Mouse (Mus musculus): ENCODE results near the gene Slc22a23. TPM values are rescaled to one million over a fixed set of nuclear protein-coding genes. Genes with fewer than 3 reads are reported as not detected.

Slc22a23 gene
- total RNA-seq, 2 experiments from 2014 or later = 31.9 to 33.0 TPM

GRCm38 (mm10) chr13:34272275-34273054 lies 72.5 kb downstream of the Slc22a23 start:
- DNase-seq (ENCODE audit: low spot score in 2 of 2) = no peak

- no peak for DNase-seq (ENCODE audit: low spot score in 2 of 2)
These were observed 73.3 kb downstream of the Slc22a23 start for GRCm38 (mm10) chr13:34271665-34272064.

- no peak for DNase-seq (ENCODE audit: low spot score in 2 of 2)
These were observed 73.9 kb downstream of the Slc22a23 start for GRCm38 (mm10) chr13:34270886-34271602.

GRCm38 (mm10) chr13:34269376-34269991 lies 75.5 kb downstream of the Slc22a23 start:
- no peak for DNase-seq (ENCODE audit: low spot score in 2 of 2)

GRCm38 (mm10) chr13:34266942-34267660 lies 77.9 kb downstream of the Slc22a23 start:
- DNase-seq (ENCODE audit: low spot score in 2 of 2) = no peak

GRCm38 (mm10) chr13:34266067-34266466 lies 78.9 kb downstream of the Slc22a23 start:
- DNase-seq (ENCODE audit: low spot score in 2 of 2) = no peak

GRCm38 (mm10) chr13:34265576-34265975 lies 79.4 kb downstream of the Slc22a23 start:
- DNase-seq (ENCODE audit: low spot score in 2 of 2) = no peak

- no peak for DNase-seq (ENCODE audit: low spot score in 2 of 2)
These were observed 79.9 kb downstream of the Slc22a23 start for GRCm38 (mm10) chr13:34265022-34265565.

GRCm38 (mm10) chr13:34264508-34264907 lies 80.5 kb downstream of the Slc22a23 start:
- DNase-seq (ENCODE audit: low spot score in 2 of 2) = no peak

- DNase-seq (ENCODE audit: low spot score in 2 of 2) = no peak
These were observed 86.2 kb downstream of the Slc22a23 start for GRCm38 (mm10) chr13:34258765-34259164.

- DNase-seq (ENCODE audit: low spot score in 2 of 2) = no peak
These were observed 87.8 kb downstream of the Slc22a23 start for GRCm38 (mm10) chr13:34257177-34257576.

- DNase-seq (ENCODE audit: low spot score in 2 of 2) = no peak
These were observed 88.3 kb downstream of the Slc22a23 start for GRCm38 (mm10) chr13:34256676-34257075.

GRCm38 (mm10) chr13:34255297-34255696 lies 89.7 kb downstream of the Slc22a23 start:
- DNase-seq (ENCODE audit: low spot score in 2 of 2) = no peak

GRCm38 (mm10) chr13:34254691-34255090 lies 90.3 kb downstream of the Slc22a23 start:
- peak in 1 of 2 experiments; percentile 48 for DNase-seq (ENCODE audit: low spot score in 2 of 2)

GRCm38 (mm10) chr13:34253736-34254135 lies 91.2 kb downstream of the Slc22a23 start:
- no peak for DNase-seq (ENCODE audit: low spot score in 2 of 2)

GRCm38 (mm10) chr13:34248941-34249920 lies 95.8 kb downstream of the Slc22a23 start:
- DNase-seq (ENCODE audit: low spot score in 2 of 2) = no peak

GRCm38 (mm10) chr13:34248107-34248506 lies 96.9 kb downstream of the Slc22a23 start:
- no peak for DNase-seq (ENCODE audit: low spot score in 2 of 2)

- no peak for DNase-seq (ENCODE audit: low spot score in 2 of 2)
These were observed 98.2 kb downstream of the Slc22a23 start for GRCm38 (mm10) chr13:34246821-34247220.

- DNase-seq (ENCODE audit: low spot score in 2 of 2) = no peak
These were observed 99.8 kb downstream of the Slc22a23 start for GRCm38 (mm10) chr13:34245216-34245615.

- peak in 1 of 2 experiments; percentile 29 for DNase-seq (ENCODE audit: low spot score in 2 of 2)
These were observed 100.8 kb downstream of the Slc22a23 start for GRCm38 (mm10) chr13:34244186-34244585.
